Mouse (Mus musculus) brain, adult 10 weeks (tissue): ENCODE results near the gene Nlrp4f. TPM values are rescaled to one million over a fixed set of nuclear protein-coding genes. Genes with fewer than 3 reads are reported as not detected.

Experiments
- polyA plus RNA-seq: library from polyadenylated mRNA; stranded (reverse); fragments of 350-450 nt; fragmentation: Illumina TruSeq; extraction: RNeasy Lipid Tissue Mini Kit (QIAGEN cat#74804); gene quantifications from one replicate; pipeline ENCODE4 v1.2.3, GENCODE M21; 2015; ENCODE audit warnings: low read depth, low replicate concordance

The Nlrp4f gene
- polyA plus RNA-seq = not detected

GRCm38 (mm10) chr13:65205877-65206276 lies at the start of gene Nlrp4f:
Nlrp4f (minus strand) TSS chr13:65205977.

GRCm38 (mm10) chr13:65149940-65150339 lies 55.8 kb downstream of the Nlrp4f start, which contains the start of gene Olfr466:
Olfr466 (plus strand) TSS chr13:65150240.

GRCm38 (mm10) chr13:65137789-65138188 lies 68.0 kb downstream of the Nlrp4f start, which contains the start of gene Olfr465-ps1:
Olfr465-ps1 (plus strand) TSS chr13:65138089.

Other genes starting within 250 kb of the Nlrp4f start
- gene Spata31d1c, start 172.9 kb downstream of the Nlrp4f start, polyA plus RNA-seq = not detected
- not detected for gene Prss47, start 153.2 kb downstream of the Nlrp4f start, polyA plus RNA-seq
- gene Mfsd14b, start 93.0 kb downstream of the Nlrp4f start, polyA plus RNA-seq = 38.1 TPM
- gene Olfr465-ps1, start 67.9 kb downstream of the Nlrp4f start, polyA plus RNA-seq = not detected
- gene Olfr466, start 55.7 kb downstream of the Nlrp4f start, polyA plus RNA-seq = not detected
- 0.79 TPM for gene Gm10775, start 53.6 kb upstream of the Nlrp4f start, polyA plus RNA-seq
- gene Zfp369, start 72.8 kb upstream of the Nlrp4f start, polyA plus RNA-seq = 30.2 TPM